Mouse (Mus musculus) ES-Bruce4 (cell line): ENCODE data around the gene Nfkbib. TPM values are rescaled to one million over a fixed set of nuclear protein-coding genes. Genes with fewer than 3 reads are reported as not detected.

Experiments
- H3K27ac ChIP-seq: 2 replicates; pipeline ENCODE4 v1.5.1; 2012; ENCODE audit warnings: low read length, inconsistent platforms; ENCODE audit not compliant: insufficient read depth
- H3K27me3 ChIP-seq: 2 replicates; pipeline ENCODE4 v1.6.1; 2012; ENCODE audit warnings: mild to moderate bottlenecking, low read length, inconsistent platforms; ENCODE audit not compliant: control insufficient read depth, poor library complexity, insufficient read depth, severe bottlenecking
- H3K36me3 ChIP-seq: 2 replicates; pipeline ENCODE4 v1.6.1; 2012; ENCODE audit warnings: inconsistent platforms, mild to moderate bottlenecking, low read length, moderate library complexity; ENCODE audit not compliant: control insufficient read depth, poor library complexity, insufficient read depth, severe bottlenecking
- H3K4me1 ChIP-seq: one replicate; pipeline ENCODE4 v1.8.1; 2011; ENCODE audit warnings: low read length; ENCODE audit not compliant: control insufficient read depth, insufficient read depth
- H3K4me3 ChIP-seq: 2 replicates; pipeline ENCODE4 v1.5.1; 2011; ENCODE audit warnings: low read depth, mild to moderate bottlenecking, low read length
- H3K9ac ChIP-seq: 2 replicates; pipeline ENCODE4 v1.6.1; 2012; ENCODE audit warnings: low read depth, mild to moderate bottlenecking, inconsistent platforms; ENCODE audit not compliant: poor library complexity, severe bottlenecking
- H3K9me3 ChIP-seq: replicated peaks from 2 replicates; pipeline ENCODE4 v1.6.1; 2012; ENCODE audit warnings: mild to moderate bottlenecking, low read length, inconsistent platforms; ENCODE audit not compliant: control insufficient read depth, poor library complexity, insufficient read depth, severe bottlenecking
- CTCF ChIP-seq: IDR thresholded peaks from one replicate; pipeline ENCODE4 v1.8.1; 2011; ENCODE audit warnings: low read depth, low read length
- EP300 ChIP-seq: IDR thresholded peaks from 2 replicates; pipeline ENCODE4 v1.6.1; 2011; ENCODE audit warnings: low read depth, low read length; ENCODE audit not compliant: insufficient read depth
- POLR2A ChIP-seq: IDR thresholded peaks from one replicate; pipeline ENCODE4 v1.8.1; 2011; ENCODE audit warnings: low read length; ENCODE audit not compliant: insufficient read depth
- polyA plus RNA-seq: library from polyadenylated mRNA; stranded (reverse); fragments of >200 nt; gene quantifications from 2 replicates; pipeline ENCODE4 v1.2.4, GENCODE M21; 2011; ENCODE audit warnings: low read depth; ENCODE audit not compliant: missing spikeins, insufficient read depth, insufficient read length

Nfkbib gene
- polyA plus RNA-seq, 1 experiment = 23.8 TPM

DNA sequence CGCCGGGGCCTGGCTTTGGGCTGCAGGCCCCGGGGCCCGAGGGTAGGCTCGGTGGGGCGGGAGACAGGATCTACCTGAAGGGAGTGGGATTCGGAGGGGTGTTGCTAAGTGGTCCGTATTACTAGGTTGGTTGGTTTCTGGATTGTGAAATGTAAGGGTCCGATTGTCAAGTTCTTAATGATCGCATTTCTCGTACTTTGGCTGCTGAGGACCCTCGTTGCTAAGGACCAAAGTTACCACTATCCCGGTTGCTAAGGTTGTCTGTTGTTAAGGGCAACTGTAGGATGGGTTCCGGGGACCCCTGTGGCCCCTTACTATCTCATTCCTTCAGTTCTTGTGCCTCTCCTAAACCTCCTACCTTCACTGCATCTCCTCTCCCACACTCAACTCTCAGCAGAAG lies 402 bp downstream of the Nfkbib start:
- Histone ChIP-seq H3K36me3 (no peaks in the 10 kb centered on the region), H3K9ac (peak overlapping the region; percentile 65), H3K4me3 (peak overlapping the region; percentile 60), H3K9me3 (no peaks in the 10 kb centered on the region), H3K4me1 (peaks cover 2% of the 10 kb centered on the region), H3K27ac (no peak overlapping the region), H3K27me3 (no peaks in the 10 kb centered on the region)
- TF ChIP-seq POLR2A (no peak), EP300 (no peak), CTCF (no peak)

DNA sequence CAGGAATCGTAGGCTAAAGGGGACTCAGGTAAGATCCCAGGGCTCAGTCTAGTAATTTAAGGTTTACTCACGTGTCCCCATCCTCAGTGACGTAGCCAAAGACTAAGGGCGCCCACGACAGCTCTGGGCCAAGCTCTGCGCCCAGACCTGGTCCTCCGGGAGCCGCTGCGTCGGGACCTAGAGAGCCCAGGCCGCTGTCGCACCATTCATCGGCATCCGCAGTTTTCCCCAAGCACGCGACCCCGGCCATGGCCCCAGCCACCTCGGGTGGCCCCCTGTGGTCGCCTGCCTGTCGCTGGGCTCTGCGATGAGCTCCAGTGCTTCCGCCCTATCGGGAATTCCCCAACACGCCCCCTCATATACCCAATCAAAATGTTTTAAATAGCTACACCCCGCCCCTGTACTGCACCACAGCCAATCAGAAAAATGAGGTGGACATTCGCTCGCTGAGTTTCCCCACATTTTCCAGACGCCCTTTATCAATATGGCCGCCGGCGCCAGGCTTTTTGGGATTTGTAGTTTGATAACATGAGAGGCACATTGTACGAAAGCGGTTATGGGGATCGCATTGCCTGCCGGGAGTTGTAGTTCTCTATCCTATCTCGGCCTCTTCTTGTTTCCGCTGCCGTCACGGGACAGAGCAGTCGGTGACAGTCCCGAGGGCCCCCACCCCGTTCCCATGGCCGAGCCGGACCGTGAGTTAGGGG lies 986 bp downstream of the Nfkbib start, which contains the start of gene Sirt2:
TSS of gene Sirt2 (plus strand) at position 563 of the 707 bp plus-strand sequence.
- Histone ChIP-seq H3K9ac (peak within 1 kb of the TSS; percentile 72), H3K4me3 (peak within 1 kb of the TSS; percentile 91), H3K27ac (no peak within 1 kb of the TSS), H3K9me3 (no peaks in the 10 kb centered on the region), H3K27me3 (no peaks in the 10 kb centered on the region), H3K4me1 (peaks cover 2% of the 10 kb centered on the region), H3K36me3 (no peaks in the 10 kb centered on the region)
- TF ChIP-seq POLR2A (no peak), CTCF (no peak)

DNA sequence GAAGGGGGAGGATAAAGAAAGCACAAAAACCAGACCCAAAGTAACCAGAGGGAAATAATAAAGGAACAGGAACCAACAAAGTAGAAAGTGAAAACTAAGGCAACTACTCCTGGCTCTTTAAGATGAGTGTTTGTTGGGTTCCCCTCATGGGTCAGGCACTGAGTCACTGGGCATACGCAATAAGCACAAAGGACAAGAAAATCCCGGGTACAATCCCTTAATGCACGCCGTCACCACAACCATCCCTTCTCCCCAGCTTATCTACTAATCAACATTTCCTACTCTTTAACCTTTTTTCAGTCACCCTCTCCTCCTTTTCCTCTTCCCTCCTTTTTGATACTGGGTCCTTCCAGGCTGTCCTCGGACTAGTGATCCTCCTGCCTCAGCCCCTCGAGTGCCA lies 2.1 kb downstream of the Nfkbib start:
- H3K4me3 ChIP-seq = peak overlapping the region; percentile 41; the same call in 1 of the 2 replicates
- no peaks in the 10 kb centered on the region for H3K27me3 ChIP-seq
- H3K36me3 ChIP-seq = no peaks in the 10 kb centered on the region
- no peaks in the 10 kb centered on the region for H3K9me3 ChIP-seq
- TF ChIP-seq CTCF (no peak), EP300 (no peak), POLR2A (no peak)
- peaks cover 2% of the 10 kb centered on the region for H3K4me1 ChIP-seq
- H3K27ac ChIP-seq = no peak overlapping the region
- peak overlapping the region; percentile 72; the same call in 1 of the 2 replicates for H3K9ac ChIP-seq

DNA sequence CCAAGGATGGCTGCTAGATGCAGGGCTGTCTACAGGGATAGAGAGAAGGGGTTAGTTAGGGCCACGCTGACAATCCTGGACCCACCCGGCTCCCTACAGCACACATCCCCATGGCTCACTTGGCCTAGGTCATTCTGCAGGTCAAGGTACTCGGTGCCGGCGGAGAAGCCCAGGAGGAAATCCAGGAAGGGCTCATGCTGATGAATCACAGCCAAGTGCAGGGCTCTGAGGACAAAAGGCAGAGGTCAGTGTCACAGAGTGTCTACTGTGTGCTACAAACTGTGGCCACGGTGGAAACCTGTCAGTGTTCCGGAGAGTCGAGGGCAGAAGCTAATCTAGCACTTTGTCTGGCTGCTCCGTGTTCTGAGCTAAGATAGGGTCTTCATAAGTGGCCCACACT lies 5.4 kb downstream of the Nfkbib start:
- H3K27ac ChIP-seq = no peak overlapping the region
- no peaks in the 10 kb centered on the region for H3K27me3 ChIP-seq
- H3K36me3 ChIP-seq = no peaks in the 10 kb centered on the region
- H3K9me3 ChIP-seq = no peaks in the 10 kb centered on the region
- no peak overlapping the region for H3K9ac ChIP-seq
- H3K4me1 ChIP-seq = peaks cover 2% of the 10 kb centered on the region
- no peak overlapping the region for H3K4me3 ChIP-seq
- TF ChIP-seq POLR2A = no peak

DNA sequence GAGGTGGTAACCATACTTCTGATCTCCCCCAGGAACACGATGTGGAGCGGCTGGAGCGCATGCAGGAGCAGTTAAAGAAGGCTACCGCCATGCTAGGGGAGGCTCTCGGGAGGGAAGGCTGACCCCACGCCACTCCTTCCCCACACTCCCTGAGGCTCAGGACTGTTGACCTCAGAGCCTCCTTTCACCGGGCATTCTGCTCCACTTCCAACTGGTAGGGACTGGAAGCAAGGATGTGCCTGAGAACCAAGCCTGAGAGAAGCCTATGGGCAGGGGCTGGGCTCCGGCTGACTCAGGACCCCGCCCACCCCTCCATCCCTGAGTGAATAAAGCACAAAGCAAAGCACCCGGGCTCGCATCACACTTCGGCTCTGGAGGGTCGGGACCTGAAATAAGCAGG lies 8.7 kb downstream of the Nfkbib start:
- Histone ChIP-seq H3K4me3 (no peak overlapping the region), H3K36me3 (no peaks in the 10 kb centered on the region), H3K9me3 (no peaks in the 10 kb centered on the region), H3K27me3 (no peaks in the 10 kb centered on the region), H3K9ac (no peak overlapping the region), H3K27ac (no peak overlapping the region), H3K4me1 (no peaks in the 10 kb centered on the region)
- TF ChIP-seq POLR2A = no peak

DNA sequence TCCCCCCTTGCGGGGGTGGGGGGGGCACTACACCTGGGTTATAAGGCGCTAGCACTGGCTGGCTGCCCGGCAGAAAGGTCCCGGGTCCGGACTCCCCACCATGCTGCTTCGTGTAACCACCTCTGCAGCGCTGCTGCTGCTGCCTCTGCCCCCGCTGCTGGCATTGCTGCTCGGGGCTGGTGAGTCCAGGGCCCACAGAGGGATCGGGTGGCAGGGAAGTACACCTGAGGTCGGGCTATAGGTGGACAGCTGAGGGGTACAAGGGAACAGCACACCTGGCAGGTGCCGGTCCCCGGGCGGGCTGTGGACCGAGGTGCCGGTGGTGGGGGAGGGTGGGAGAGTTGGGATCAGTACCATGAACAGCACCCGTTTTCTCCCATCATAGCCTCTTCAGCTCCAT lies 11.2 kb downstream of the Nfkbib start, which contains the start of gene Ccer2:
TSS of gene Ccer2 (plus strand) at position 96 of the 400 bp plus-strand sequence.
- no peaks in the 10 kb centered on the region for H3K36me3 ChIP-seq
- peak within 1 kb of the TSS; percentile 58 for H3K4me3 ChIP-seq
- no peak within 1 kb of the TSS for H3K9ac ChIP-seq
- H3K9me3 ChIP-seq = no peaks in the 10 kb centered on the region
- H3K4me1 ChIP-seq = no peaks in the 10 kb centered on the region
- H3K27ac ChIP-seq = no peak within 1 kb of the TSS
- H3K27me3 ChIP-seq = no peaks in the 10 kb centered on the region
- no peak for TF ChIP-seq CTCF
